Mouse (Mus musculus) liver, embryonic 18 days (tissue): Measurements from ENCODE around the gene Zfp523. TPM values are rescaled to one million over a fixed set of nuclear protein-coding genes. Genes with fewer than 3 reads are reported as not detected.

Experiments
- polyA plus RNA-seq: library from polyadenylated mRNA; depleted of rRNA; stranded (reverse); fragments of >200 nt; gene quantifications from 2 replicates; pipeline ENCODE4 v1.2.3, GENCODE M21; 2012; rRNA removed

The Zfp523 gene
- 10.2 and 10.5 TPM in 2 replicates for polyA plus RNA-seq

GRCm38 (mm10) chr17:28176775-28177539, at the start of gene Zfp523:
Gene Zfp523, plus strand, starts transcription at chr17:28177129.

GRCm38 (mm10) chr17:28141771-28142699, 34.9 kb upstream of the Zfp523 start, which contains the start of gene Scube3:
Gene Scube3, plus strand, starts transcription at chr17:28142141.

GRCm38 (mm10) chr17:28207591-28208313, 30.8 kb downstream of the Zfp523 start, which contains the start of gene Def6:
Gene Def6, plus strand, starts transcription at chr17:28207778.

GRCm38 (mm10) chr17:28232475-28233060, 55.6 kb downstream of the Zfp523 start, which contains the start of gene Ppard:
Gene Ppard, plus strand, starts transcription at chr17:28232700.

Other genes with a start within 250 kb of the Zfp523 start
- 0.07 and 0.09 TPM in 2 replicates for gene Tcp11, start 96.5 kb upstream of the Zfp523 start, polyA plus RNA-seq
- gene Scube3, start 35.0 kb upstream of the Zfp523 start, polyA plus RNA-seq, result 0.22 and 0.28 TPM in 2 replicates
- gene Def6, start 30.6 kb downstream of the Zfp523 start, polyA plus RNA-seq, result 7.8 and 11.5 TPM in 2 replicates
- 4.7 and 5.0 TPM in 2 replicates for gene Ppard, start 55.6 kb downstream of the Zfp523 start, polyA plus RNA-seq
- 3.1 and 3.8 TPM in 2 replicates for gene Fance, start 136.4 kb downstream of the Zfp523 start, polyA plus RNA-seq
- gene Rpl10a, start 151.3 kb downstream of the Zfp523 start, polyA plus RNA-seq, result 1,580 and 2,072 TPM in 2 replicates
- 2.5 and 2.8 TPM in 2 replicates for gene Tead3, start 173.7 kb downstream of the Zfp523 start, polyA plus RNA-seq
- gene Tulp1, start 188.1 kb downstream of the Zfp523 start, polyA plus RNA-seq, result 0.06 and 0.18 TPM in 2 replicates